Mouse (Mus musculus) limb, embryonic 13.5 days (tissue): ENCODE measurements around the gene Ormdl1. TPM values are rescaled to one million over a fixed set of nuclear protein-coding genes. Genes with fewer than 3 reads are reported as not detected.
A peak's percentile ranks its signal among the peaks of the same experiment; 100 is the strongest.
"Not testable (repeated sequence)": the region's sequence is repeated elsewhere in the genome, so short reads cannot be mapped to it uniquely, and the experiment has no call there.

Source experiments
- ATAC-seq: fragments of 200-750 bp; cut with Nextera tagmentation; 2 replicates; pipeline ENCODE4 v1.8.0; 2017; ENCODE audit warnings: low read depth, moderate number of reproducible peaks, moderate TSS enrichment; ENCODE audit not compliant: low FRiP score
- H3K27ac ChIP-seq: fragments of 300-500 bp; sonication (generic); 2 replicates; pipeline ENCODE4 v1.5.1; 2015; ENCODE audit warnings: inconsistent platforms, mild to moderate bottlenecking, moderate library complexity
- H3K27me3 ChIP-seq: fragments of 300-500 bp; sonication (generic); 2 replicates; pipeline ENCODE4 v1.6.1; 2015; ENCODE audit warnings: mild to moderate bottlenecking, inconsistent platforms
- H3K36me3 ChIP-seq: fragments of 300-500 bp; sonication (generic); 2 replicates; pipeline ENCODE4 v1.6.1; 2015; ENCODE audit warnings: inconsistent platforms, mild to moderate bottlenecking, moderate library complexity
- H3K4me1 ChIP-seq: fragments of 300-500 bp; sonication (generic); 2 replicates; pipeline ENCODE4 v1.6.1; 2015; ENCODE audit warnings: inconsistent platforms
- H3K4me2 ChIP-seq: fragments of 300-500 bp; sonication (generic); replicated peaks from 2 replicates; pipeline ENCODE4 v1.6.1; 2015; ENCODE audit warnings: inconsistent platforms, mild to moderate bottlenecking, moderate library complexity
- H3K4me3 ChIP-seq: fragments of 300-500 bp; sonication (generic); 2 replicates; pipeline ENCODE4 v1.5.1; 2015; ENCODE audit warnings: moderate library complexity, mild to moderate bottlenecking, inconsistent platforms
- H3K9ac ChIP-seq: fragments of 300-500 bp; sonication (generic); 2 replicates; pipeline ENCODE4 v1.6.1; 2015; ENCODE audit warnings: mild to moderate bottlenecking, inconsistent platforms
- H3K9me3 ChIP-seq: fragments of 300-500 bp; sonication (generic); 2 replicates; pipeline ENCODE4 v1.6.1; 2016; ENCODE audit warnings: inconsistent platforms
- WGBS: fragments of 180-500 bp; shearing (Covaris S2); methylation state at CpG from one replicate; pipeline ENCODE4 v1.1.7; 2015; 5-methylcytosine and 5-hydroxymethylcytosine counted together
- polyA plus RNA-seq: library from polyadenylated mRNA; unstranded; fragments of >200 nt; fragmentation: Nextera tagmentation; extraction: Ambion mirVana; gene quantifications from 2 replicates; pipeline ENCODE4 v1.2.1, GENCODE M21; 2015

Gene Ormdl1
- polyA plus RNA-seq, result 45.8 and 46.7 TPM in 2 replicates

DNA sequence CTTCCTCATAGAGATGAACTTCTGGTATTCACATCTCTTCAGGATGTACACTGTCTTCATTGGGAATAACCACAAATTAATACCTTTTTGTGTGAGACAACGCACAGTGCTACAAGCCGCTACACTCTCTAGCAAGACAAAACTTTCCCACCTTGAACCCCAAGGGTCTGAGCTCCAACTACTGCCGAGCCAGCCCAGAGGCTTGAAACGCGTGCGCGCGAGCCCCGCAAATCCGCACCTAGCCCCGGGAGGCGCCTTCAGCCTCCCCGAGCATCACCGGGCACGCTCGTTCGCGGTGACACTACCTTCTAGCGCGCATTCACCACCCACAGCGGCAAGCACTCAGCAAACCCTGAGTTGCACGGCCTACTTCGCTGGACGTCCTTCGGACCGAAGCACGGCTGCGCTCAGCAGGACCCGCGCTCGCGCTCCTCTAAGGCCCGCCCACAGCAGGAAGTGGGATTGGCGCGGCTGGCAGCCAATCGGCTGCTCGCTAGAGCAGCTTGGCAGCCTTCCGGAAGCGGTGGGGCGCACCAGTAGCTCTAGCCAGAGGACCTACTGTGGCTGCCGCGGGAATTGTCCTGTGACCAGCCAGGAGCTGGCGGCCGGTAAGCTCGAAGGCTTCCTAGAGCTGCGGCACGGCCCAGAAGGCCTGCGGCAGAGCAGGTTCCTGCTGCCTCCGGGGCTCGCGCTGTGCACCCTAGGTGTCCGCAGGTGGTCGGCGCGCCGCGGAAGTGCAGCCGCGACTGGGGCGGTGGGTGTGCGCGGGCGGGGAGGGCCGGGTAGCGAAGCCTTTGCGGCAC, at the start of gene Ormdl1, which contains the start of the genes Pms1 and Gm28778:
Gene Ormdl1 (plus strand): TSS at position 515 of the 803 bp plus-strand sequence.
Gene Pms1 (minus strand): TSS at position 438 of the 803 bp plus-strand sequence.
Gene Gm28778 (plus strand): TSS at position 531 of the 803 bp plus-strand sequence.
- Histone ChIP-seq H3K4me3 (peak within 1 kb of the TSS; percentile 78), H3K4me2 (peak within 1 kb of the TSS; percentile 65), H3K9me3 (no peaks in the 10 kb centered on the region), H3K27me3 (no peaks in the 10 kb centered on the region), H3K9ac (peak within 1 kb of the TSS; percentile 91), H3K36me3 (peaks cover 11% of the 10 kb centered on the region), H3K27ac (peak within 1 kb of the TSS; percentile 86), H3K4me1 (peaks cover 13% of the 10 kb centered on the region)
- ATAC-seq, result peak; percentile 100
- WGBS, result under 1% methylated on average over 66 of the region's 66 CpGs

DNA sequence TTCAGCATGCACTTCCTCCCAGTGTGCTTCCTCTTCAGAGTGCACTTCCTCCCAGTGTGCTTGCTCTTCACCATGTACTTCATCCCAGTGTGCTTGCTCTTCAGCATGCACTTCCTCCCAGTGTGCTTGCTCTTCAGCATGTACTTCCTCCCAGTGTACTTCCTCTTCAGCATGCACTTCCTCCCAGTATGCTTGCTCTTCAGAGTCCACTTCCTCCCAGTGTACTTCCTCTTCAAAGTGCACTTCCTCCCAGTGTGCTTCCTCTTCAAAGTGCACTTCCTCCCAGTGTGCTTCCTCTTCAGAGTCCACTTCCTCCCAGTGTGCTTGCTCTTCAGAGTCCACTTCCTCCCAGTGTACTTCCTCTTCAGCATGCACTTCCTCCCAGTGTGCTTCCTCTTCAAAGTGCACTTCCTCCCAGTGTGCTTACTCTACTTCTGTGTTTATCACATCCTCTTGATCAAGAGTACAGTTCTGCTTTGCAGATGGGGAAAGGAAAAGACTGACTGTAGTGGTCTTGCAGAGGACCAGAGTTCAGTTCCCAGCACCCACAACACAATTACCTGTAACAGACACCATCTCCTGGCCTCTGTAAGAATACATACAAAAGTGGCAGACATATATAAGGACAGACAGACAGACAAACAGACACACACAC, 31.8 kb upstream of the Ormdl1 start:
- H3K4me2 ChIP-seq, H3K4me1 ChIP-seq, H3K9me3 ChIP-seq, ATAC-seq, H3K9ac ChIP-seq, H3K27me3 ChIP-seq, H3K4me3 ChIP-seq, H3K27ac ChIP-seq: not testable (repeated sequence)
- H3K36me3 ChIP-seq, result peaks cover 13% of the 10 kb centered on the region

- peaks cover 4% of the 10 kb centered on the region; the same call in 1 of the 2 replicates for H3K9me3 ChIP-seq
- ATAC-seq, result no peak
- no peak overlapping the region for H3K4me2 ChIP-seq
- no peaks in the 10 kb centered on the region for H3K27me3 ChIP-seq
- peaks cover 9% of the 10 kb centered on the region for H3K36me3 ChIP-seq
- H3K27ac ChIP-seq, result no peak overlapping the region
- H3K4me3 ChIP-seq, result no peak overlapping the region
- no peaks in the 10 kb centered on the region for H3K4me1 ChIP-seq
- 86% methylated on average over 3 of the region's 3 CpGs for WGBS
- no peak overlapping the region for H3K9ac ChIP-seq
Measured at GRCm38 (mm10) chr1:53269901-53270300, 27.0 kb upstream of the Ormdl1 start.

DNA sequence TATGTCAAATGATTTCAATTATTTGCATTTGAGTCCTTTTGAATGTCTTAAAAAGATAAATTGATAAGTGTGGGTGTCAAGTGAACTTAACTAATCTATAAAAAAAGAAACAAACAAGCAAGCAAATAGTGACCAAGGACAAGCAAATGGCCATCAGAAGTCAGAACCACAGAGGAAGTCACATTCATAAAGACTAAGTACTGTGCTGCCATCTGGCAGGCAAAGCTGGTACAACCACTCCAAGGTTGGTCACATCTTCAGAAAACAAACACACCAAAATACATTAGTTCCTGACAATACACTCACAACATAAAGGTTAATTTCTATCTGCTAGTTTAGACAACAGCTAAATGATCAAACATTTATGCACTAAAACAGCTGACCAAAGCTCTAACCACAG, 24.2 kb upstream of the Ormdl1 start:
- H3K4me3 ChIP-seq, result no peak overlapping the region
- H3K27ac ChIP-seq, result no peak overlapping the region
- no peak overlapping the region for H3K4me2 ChIP-seq
- H3K36me3 ChIP-seq, result peaks cover under 1% of the 10 kb centered on the region; the same call in 1 of the 2 replicates
- H3K9ac ChIP-seq, result no peak overlapping the region
- H3K9me3 ChIP-seq, result no peaks in the 10 kb centered on the region
- no peaks in the 10 kb centered on the region for H3K27me3 ChIP-seq
- no peaks in the 10 kb centered on the region for H3K4me1 ChIP-seq
- ATAC-seq, result no peak

DNA sequence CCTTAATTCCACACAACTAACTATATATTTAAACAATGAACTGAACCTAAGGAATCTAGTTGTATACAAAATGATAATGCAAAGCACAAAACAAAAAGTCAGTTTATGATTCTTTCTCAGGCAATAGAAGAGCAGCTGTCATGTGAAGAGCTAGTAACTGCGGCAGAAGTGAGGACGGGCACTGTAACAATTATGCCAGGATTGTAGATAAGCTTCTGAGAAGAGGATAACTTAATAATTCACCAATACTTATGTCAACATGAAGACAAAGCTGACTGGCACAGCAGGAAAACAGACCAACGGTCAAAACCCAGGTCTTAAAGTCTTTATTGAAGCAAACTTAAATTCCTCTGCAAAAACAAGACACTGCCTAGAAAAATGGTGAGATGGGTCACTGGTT, 5.7 kb upstream of the Ormdl1 start:
- 0 out of 2 replicates have a peak, but pooled peaks cover 3% of the 10 kb centered on the region for H3K9me3 ChIP-seq
- WGBS, result 85% methylated on average over 3 of the region's 3 CpGs
- H3K27ac ChIP-seq, result no peak overlapping the region
- H3K27me3 ChIP-seq, result no peaks in the 10 kb centered on the region
- no peak overlapping the region for H3K4me3 ChIP-seq
- peaks cover 2% of the 10 kb centered on the region; the same call in 1 of the 2 replicates for H3K36me3 ChIP-seq
- H3K4me1 ChIP-seq, result peaks cover 4% of the 10 kb centered on the region; the same call in 1 of the 2 replicates
- no peak for ATAC-seq
- H3K4me2 ChIP-seq, result no peak overlapping the region
- no peak overlapping the region for H3K9ac ChIP-seq

DNA sequence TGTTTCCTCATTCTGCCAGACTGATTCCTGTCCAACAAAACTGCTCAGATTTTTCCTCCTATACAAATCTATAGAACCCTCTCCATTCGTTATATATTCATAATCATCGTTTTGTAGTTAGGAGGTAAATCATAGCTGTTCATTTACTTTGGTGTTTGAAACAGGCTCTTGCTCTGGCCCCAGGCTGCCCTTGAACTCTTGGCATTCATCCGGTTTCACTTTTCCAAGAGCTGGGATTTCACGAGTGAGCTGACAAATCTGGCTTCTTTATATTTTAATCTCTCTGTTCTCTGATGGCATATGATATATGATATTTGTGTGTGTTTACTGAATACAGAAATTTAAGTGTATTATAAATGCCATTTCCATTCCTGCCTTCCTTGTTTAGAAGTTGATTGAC, 3.6 kb downstream of the Ormdl1 start:
- Histone ChIP-seq H3K27ac (no peak overlapping the region), H3K4me1 (peaks cover 13% of the 10 kb centered on the region), H3K27me3 (no peaks in the 10 kb centered on the region), H3K4me2 (no peak overlapping the region), H3K9me3 (no peaks in the 10 kb centered on the region), H3K36me3 (peaks cover 9% of the 10 kb centered on the region), H3K4me3 (no peak overlapping the region), H3K9ac (no peak overlapping the region)
- ATAC-seq, result no peak
- WGBS, result 79% methylated on average over 4 of the region's 4 CpGs

GRCm38 (mm10) chr1:53312989-53313967, 16.4 kb downstream of the Ormdl1 start, which contains the start of gene Osgepl1:
Osgepl1 (plus strand) TSS chr1:53313624.
- peak within 1 kb of the TSS; percentile 68 for H3K4me2 ChIP-seq
- H3K4me1 ChIP-seq, result no peaks in the 10 kb centered on the region
- H3K27me3 ChIP-seq, result no peaks in the 10 kb centered on the region
- H3K4me3 ChIP-seq, result peak within 1 kb of the TSS; percentile 58
- H3K36me3 ChIP-seq, result peaks cover 14% of the 10 kb centered on the region
- 3% methylated on average over 27 of the region's 27 CpGs for WGBS
- peak within 1 kb of the TSS; percentile 76 for H3K27ac ChIP-seq
- H3K9ac ChIP-seq, result peak within 1 kb of the TSS; percentile 73
- ATAC-seq, result peak; percentile 96
- no peaks in the 10 kb centered on the region for H3K9me3 ChIP-seq

DNA sequence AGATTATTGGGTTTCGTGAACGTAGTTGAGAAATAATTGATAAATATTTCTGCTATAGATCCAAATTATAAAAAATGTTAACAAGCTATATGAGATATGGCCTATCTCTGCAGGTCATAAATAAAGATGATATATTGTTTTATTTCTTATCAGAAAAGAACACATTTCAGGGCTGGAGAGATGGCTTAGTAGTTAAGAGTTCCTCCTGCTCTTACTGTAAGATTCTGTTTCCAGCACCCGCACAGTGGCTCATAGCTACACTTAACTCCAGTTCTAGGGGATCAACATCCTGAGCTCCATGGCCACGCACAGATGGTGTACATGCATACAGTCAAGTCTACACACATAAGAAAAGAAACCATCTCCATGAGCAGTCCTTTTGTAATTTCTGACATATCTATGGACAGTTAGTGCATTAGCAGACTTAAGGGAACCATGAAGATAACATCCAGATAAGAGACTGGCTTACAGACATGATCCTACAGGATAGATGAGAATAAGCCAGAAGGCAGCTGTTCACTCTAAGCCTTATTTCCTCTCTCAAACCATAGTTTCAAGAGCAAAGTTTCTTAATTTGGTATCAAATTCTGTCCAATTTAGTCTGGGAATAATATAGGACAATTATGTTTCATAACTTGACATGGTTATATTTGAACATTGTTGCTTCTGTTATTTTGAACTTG, 24.9 kb downstream of the Ormdl1 start:
- H3K9ac ChIP-seq, result no peak overlapping the region
- no peak overlapping the region for H3K27ac ChIP-seq
- H3K4me3 ChIP-seq, result no peak overlapping the region
- ATAC-seq, result no peak
- H3K4me1 ChIP-seq, result no peaks in the 10 kb centered on the region
- 93% methylated on average over 4 of the region's 4 CpGs for WGBS
- no peaks in the 10 kb centered on the region for H3K9me3 ChIP-seq
- H3K27me3 ChIP-seq, result no peaks in the 10 kb centered on the region
- H3K36me3 ChIP-seq, result peaks cover 20% of the 10 kb centered on the region
- H3K4me2 ChIP-seq, result no peak overlapping the region

GRCm38 (mm10) chr1:53323254-53323653, 26.4 kb downstream of the Ormdl1 start:
- Histone ChIP-seq H3K9ac (no peak overlapping the region), H3K9me3 (no peaks in the 10 kb centered on the region), H3K4me1 (no peaks in the 10 kb centered on the region), H3K4me3 (no peak overlapping the region), H3K36me3 (peaks cover 12% of the 10 kb centered on the region), H3K27me3 (no peaks in the 10 kb centered on the region), H3K27ac (no peak overlapping the region), H3K4me2 (no peak overlapping the region)
- no peak for ATAC-seq
- WGBS, result 92% methylated on average over 5 of the region's 5 CpGs

GRCm38 (mm10) chr1:53324277-53324676, 27.4 kb downstream of the Ormdl1 start:
- Histone ChIP-seq H3K9ac (no peak overlapping the region), H3K4me1 (no peaks in the 10 kb centered on the region), H3K36me3 (peaks cover 7% of the 10 kb centered on the region), H3K27me3 (no peaks in the 10 kb centered on the region), H3K4me3 (no peak overlapping the region), H3K9me3 (no peaks in the 10 kb centered on the region), H3K4me2 (no peak overlapping the region), H3K27ac (no peak overlapping the region)
- WGBS, result 95% methylated on average over 1 of the region's 1 CpGs
- ATAC-seq, result no peak

DNA sequence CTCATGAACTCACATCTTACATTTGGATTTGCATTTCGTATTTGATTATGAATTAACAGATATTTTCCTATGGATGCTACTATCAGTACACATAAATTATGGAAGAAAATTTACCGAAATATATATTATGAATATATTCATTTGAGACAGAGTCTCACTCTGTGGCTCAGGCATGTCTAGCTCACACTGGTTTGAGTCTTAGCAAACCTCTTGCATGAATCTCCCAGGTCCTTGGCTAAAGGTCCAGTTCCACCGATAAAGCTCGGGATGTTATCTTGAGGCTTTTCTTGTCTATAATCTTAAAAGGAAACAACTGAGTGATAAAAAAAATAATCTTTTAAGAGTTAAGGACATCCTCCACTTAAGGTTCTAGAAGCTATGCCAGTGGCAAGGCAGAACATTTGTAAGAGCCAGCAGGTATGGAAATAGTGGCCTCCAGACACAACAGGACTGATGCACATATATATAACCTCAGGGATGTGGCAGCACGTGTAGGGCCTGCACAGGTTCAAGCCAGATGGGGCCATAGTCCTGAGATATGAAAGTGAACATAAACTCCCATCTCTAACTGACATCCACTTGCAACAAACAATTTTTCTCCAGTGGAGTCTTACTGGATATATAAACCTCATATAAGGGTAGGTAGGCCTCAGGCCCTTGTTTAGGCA, 28.1 kb downstream of the Ormdl1 start:
- H3K27me3 ChIP-seq, result no peaks in the 10 kb centered on the region
- H3K27ac ChIP-seq, result no peak overlapping the region
- no peak overlapping the region for H3K4me2 ChIP-seq
- H3K9ac ChIP-seq, result no peak overlapping the region
- WGBS, result 92% methylated on average over 5 of the region's 5 CpGs
- H3K36me3 ChIP-seq, result peaks cover 7% of the 10 kb centered on the region
- no peaks in the 10 kb centered on the region for H3K9me3 ChIP-seq
- H3K4me1 ChIP-seq, result no peaks in the 10 kb centered on the region
- no peak for ATAC-seq
- H3K4me3 ChIP-seq, result no peak overlapping the region
